Mouse (Mus musculus): Measurements from ENCODE around the gene Dok5. TPM values are rescaled to one million over a fixed set of nuclear protein-coding genes. Genes with fewer than 3 reads are reported as not detected.

Gene Dok5
- total RNA-seq, 1 experiment from 2014 or later: not detected

GRCm38 (mm10) chr2:170772126-170772884 is 40.7 kb downstream of the Dok5 start:
- no peak for ATAC-seq (replicated peaks in 1 of 2; ENCODE audit: insufficient read depth in 1 of 2, low FRiP score in 2 of 2, low TSS enrichment in 1 of 2, low read depth in 1 of 2, poor library complexity in 2 of 2, severe bottlenecking in 2 of 2)

GRCm38 (mm10) chr2:170772885-170773270 is 41.3 kb downstream of the Dok5 start:
- ATAC-seq (replicated peaks in 1 of 2; ENCODE audit: insufficient read depth in 1 of 2, low FRiP score in 2 of 2, low TSS enrichment in 1 of 2, low read depth in 1 of 2, poor library complexity in 2 of 2, severe bottlenecking in 2 of 2): no peak

GRCm38 (mm10) chr2:170775577-170775976 is 44.0 kb downstream of the Dok5 start:
- no peak for ATAC-seq (replicated peaks in 1 of 2; ENCODE audit: insufficient read depth in 1 of 2, low FRiP score in 2 of 2, low TSS enrichment in 1 of 2, low read depth in 1 of 2, poor library complexity in 2 of 2, severe bottlenecking in 2 of 2)

- ATAC-seq (replicated peaks in 1 of 2; ENCODE audit: insufficient read depth in 1 of 2, low FRiP score in 2 of 2, low TSS enrichment in 1 of 2, low read depth in 1 of 2, poor library complexity in 2 of 2, severe bottlenecking in 2 of 2): no peak
Measured at GRCm38 (mm10) chr2:170776107-170776506, 44.5 kb downstream of the Dok5 start.

GRCm38 (mm10) chr2:170777572-170777971 is 46.0 kb downstream of the Dok5 start:
- no peak for ATAC-seq (replicated peaks in 1 of 2; ENCODE audit: insufficient read depth in 1 of 2, low FRiP score in 2 of 2, low TSS enrichment in 1 of 2, low read depth in 1 of 2, poor library complexity in 2 of 2, severe bottlenecking in 2 of 2)

- ATAC-seq (replicated peaks in 1 of 2; ENCODE audit: insufficient read depth in 1 of 2, low FRiP score in 2 of 2, low TSS enrichment in 1 of 2, low read depth in 1 of 2, poor library complexity in 2 of 2, severe bottlenecking in 2 of 2): no peak
Measured at GRCm38 (mm10) chr2:170780010-170780750, 48.6 kb downstream of the Dok5 start.

GRCm38 (mm10) chr2:170788101-170788500 is 56.5 kb downstream of the Dok5 start:
- no peak for ATAC-seq (replicated peaks in 1 of 2; ENCODE audit: insufficient read depth in 1 of 2, low FRiP score in 2 of 2, low TSS enrichment in 1 of 2, low read depth in 1 of 2, poor library complexity in 2 of 2, severe bottlenecking in 2 of 2)

GRCm38 (mm10) chr2:170791332-170792017 is 59.9 kb downstream of the Dok5 start:
- ATAC-seq (replicated peaks in 1 of 2; ENCODE audit: insufficient read depth in 1 of 2, low FRiP score in 2 of 2, low TSS enrichment in 1 of 2, low read depth in 1 of 2, poor library complexity in 2 of 2, severe bottlenecking in 2 of 2): no peak

GRCm38 (mm10) chr2:170795242-170795641 is 63.6 kb downstream of the Dok5 start:
- ATAC-seq (replicated peaks in 1 of 2; ENCODE audit: insufficient read depth in 1 of 2, low FRiP score in 2 of 2, low TSS enrichment in 1 of 2, low read depth in 1 of 2, poor library complexity in 2 of 2, severe bottlenecking in 2 of 2): no peak

GRCm38 (mm10) chr2:170802984-170803383 is 71.4 kb downstream of the Dok5 start:
- no peak for ATAC-seq (replicated peaks in 1 of 2; ENCODE audit: insufficient read depth in 1 of 2, low FRiP score in 2 of 2, low TSS enrichment in 1 of 2, low read depth in 1 of 2, poor library complexity in 2 of 2, severe bottlenecking in 2 of 2)

- ATAC-seq (replicated peaks in 1 of 2; ENCODE audit: insufficient read depth in 1 of 2, low FRiP score in 2 of 2, low TSS enrichment in 1 of 2, low read depth in 1 of 2, poor library complexity in 2 of 2, severe bottlenecking in 2 of 2): no peak
Measured at GRCm38 (mm10) chr2:170807555-170808258, 76.1 kb downstream of the Dok5 start.

GRCm38 (mm10) chr2:170808259-170808789 is 76.7 kb downstream of the Dok5 start:
- no peak for ATAC-seq (replicated peaks in 1 of 2; ENCODE audit: insufficient read depth in 1 of 2, low FRiP score in 2 of 2, low TSS enrichment in 1 of 2, low read depth in 1 of 2, poor library complexity in 2 of 2, severe bottlenecking in 2 of 2)

- no peak for ATAC-seq (replicated peaks in 1 of 2; ENCODE audit: insufficient read depth in 1 of 2, low FRiP score in 2 of 2, low TSS enrichment in 1 of 2, low read depth in 1 of 2, poor library complexity in 2 of 2, severe bottlenecking in 2 of 2)
Measured at GRCm38 (mm10) chr2:170811356-170811755, 79.7 kb downstream of the Dok5 start.

GRCm38 (mm10) chr2:170816302-170816701 is 84.7 kb downstream of the Dok5 start:
- no peak for ATAC-seq (replicated peaks in 1 of 2; ENCODE audit: insufficient read depth in 1 of 2, low FRiP score in 2 of 2, low TSS enrichment in 1 of 2, low read depth in 1 of 2, poor library complexity in 2 of 2, severe bottlenecking in 2 of 2)

GRCm38 (mm10) chr2:170817112-170817703 is 85.6 kb downstream of the Dok5 start:
- no peak for ATAC-seq (replicated peaks in 1 of 2; ENCODE audit: insufficient read depth in 1 of 2, low FRiP score in 2 of 2, low TSS enrichment in 1 of 2, low read depth in 1 of 2, poor library complexity in 2 of 2, severe bottlenecking in 2 of 2)

GRCm38 (mm10) chr2:170826821-170827441 is 95.3 kb downstream of the Dok5 start:
- peak; percentile 29 to 62 for ATAC-seq (replicated peaks in 1 of 2; ENCODE audit: insufficient read depth in 1 of 2, low FRiP score in 2 of 2, low TSS enrichment in 1 of 2, low read depth in 1 of 2, poor library complexity in 2 of 2, severe bottlenecking in 2 of 2)

GRCm38 (mm10) chr2:170828757-170829156 is 97.2 kb downstream of the Dok5 start:
- no peak for ATAC-seq (replicated peaks in 1 of 2; ENCODE audit: insufficient read depth in 1 of 2, low FRiP score in 2 of 2, low TSS enrichment in 1 of 2, low read depth in 1 of 2, poor library complexity in 2 of 2, severe bottlenecking in 2 of 2)
